Mouse (Mus musculus) hindbrain, embryonic 11.5 days (tissue): Measurements from ENCODE around the gene Slc8a2. TPM values are rescaled to one million over a fixed set of nuclear protein-coding genes. Genes with fewer than 3 reads are reported as not detected.

ENCODE experiments used
- ATAC-seq: fragments of 200-750 bp; cut with Nextera tagmentation; 2 replicates; pipeline ENCODE4 v1.8.0; 2017; ENCODE audit warnings: mild to moderate bottlenecking, moderate TSS enrichment, moderate library complexity; ENCODE audit not compliant: low FRiP score
- DNase-seq: peaks from one replicate; pipeline ENCODE4 v3.0.0-alpha.2; 2015; ENCODE audit warnings: low spot score
- H3K27ac ChIP-seq: fragments of 300-500 bp; sonication (generic); 2 replicates; pipeline ENCODE4 v1.5.1; 2014; ENCODE audit warnings: mild to moderate bottlenecking, low read depth, low read length
- H3K27me3 ChIP-seq: fragments of 300-500 bp; sonication (generic); 2 replicates; pipeline ENCODE4 v1.6.1; 2014; ENCODE audit warnings: mild to moderate bottlenecking, low read length, moderate library complexity, mixed read lengths; ENCODE audit not compliant: control insufficient read depth, insufficient read depth
- H3K36me3 ChIP-seq: fragments of 300-500 bp; sonication (generic); 2 replicates; pipeline ENCODE4 v1.6.1; 2014; ENCODE audit warnings: mild to moderate bottlenecking, low read length, moderate library complexity, mixed read lengths; ENCODE audit not compliant: control insufficient read depth, insufficient read depth
- H3K4me1 ChIP-seq: fragments of 300-500 bp; sonication (generic); replicated peaks from 2 replicates; pipeline ENCODE4 v1.6.1; 2014; ENCODE audit warnings: low read length, mixed read lengths; ENCODE audit not compliant: control insufficient read depth, insufficient read depth
- H3K4me2 ChIP-seq: fragments of 300-500 bp; sonication (generic); replicated peaks from 2 replicates; pipeline ENCODE4 v1.6.1; 2014; ENCODE audit warnings: mild to moderate bottlenecking, low read depth, low read length
- H3K4me3 ChIP-seq: fragments of 300-500 bp; sonication (generic); 2 replicates; pipeline ENCODE4 v1.5.1; 2014; ENCODE audit warnings: low read depth, low read length
- H3K9ac ChIP-seq: fragments of 300-500 bp; sonication (generic); 2 replicates; pipeline ENCODE4 v1.6.1; 2014; ENCODE audit warnings: low read depth, low read length
- H3K9me3 ChIP-seq: fragments of 300-500 bp; sonication (generic); 2 replicates; pipeline ENCODE4 v1.6.1; 2016; ENCODE audit warnings: low read length; ENCODE audit not compliant: control insufficient read depth
- WGBS: fragments of 180-500 bp; shearing (Covaris S2); extraction: QIAGEN DNeasy Blood & Tissue Kit; methylation state at CpG from one replicate; pipeline ENCODE4 v1.1.7; 2014; 5-methylcytosine and 5-hydroxymethylcytosine counted together
- polyA plus RNA-seq: library from polyadenylated mRNA; unstranded; fragments of >200 nt; fragmentation: Nextera tagmentation; extraction: Ambion mirVana; gene quantifications from 2 replicates; pipeline ENCODE4 v1.2.1, GENCODE M21; 2014

Slc8a2 gene
- polyA plus RNA-seq, 1 experiment from 2014 or later, result 1.0 TPM

DNA sequence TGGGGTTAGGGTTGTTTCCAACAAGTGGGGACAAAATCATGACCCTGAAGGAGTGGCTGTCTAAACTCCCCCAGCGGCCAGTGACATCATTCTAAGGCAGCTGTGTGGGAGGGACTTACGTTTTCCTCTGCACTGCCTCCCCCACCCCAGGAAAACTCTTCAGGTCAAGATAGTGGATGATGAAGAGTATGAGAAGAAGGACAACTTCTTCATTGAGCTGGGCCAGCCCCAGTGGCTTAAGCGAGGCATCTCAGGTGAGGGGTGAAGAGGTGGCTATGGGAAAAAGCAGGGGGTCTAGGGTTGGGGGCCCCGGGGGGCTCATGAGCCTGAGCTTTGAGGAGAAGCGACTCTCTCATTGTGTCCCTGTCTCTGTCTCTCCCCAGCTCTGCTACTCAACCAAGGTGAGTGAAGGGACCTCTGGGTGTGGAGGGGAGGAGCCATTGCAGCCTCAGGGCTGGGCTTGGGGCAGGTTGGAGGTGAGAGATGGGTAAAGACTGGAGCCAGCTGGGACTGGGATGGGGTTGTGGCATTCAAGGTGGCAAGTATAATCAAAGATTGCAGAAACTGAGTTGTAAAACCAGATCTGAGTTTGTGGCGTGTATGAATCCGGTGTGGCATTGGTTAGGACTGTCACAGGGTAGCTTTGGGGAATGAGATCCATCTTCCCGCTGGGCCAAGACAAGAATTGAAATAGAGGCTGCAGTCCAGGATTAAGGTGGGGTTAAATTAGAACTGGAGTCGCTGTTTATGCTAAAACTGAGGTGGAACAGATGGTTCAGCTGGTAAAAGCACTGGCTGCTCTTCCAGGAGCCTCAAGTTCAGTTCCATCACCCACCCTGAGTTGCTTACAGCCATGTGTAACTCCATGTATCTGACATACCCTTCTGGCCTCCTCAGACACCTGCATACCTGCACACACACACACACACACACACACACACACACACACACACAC lies 20.8 kb downstream of the Slc8a2 start:
- 75% methylated on average over 9 of the region's 9 CpGs for WGBS
- no peak overlapping the region for H3K4me3 ChIP-seq
- ATAC-seq, result no peak
- H3K4me2 ChIP-seq, result no peak overlapping the region
- H3K36me3 ChIP-seq, result no peaks in the 10 kb centered on the region
- H3K4me1 ChIP-seq, result peaks cover 2% of the 10 kb centered on the region; the same call in 1 of the 2 replicates
- H3K27ac ChIP-seq, result no peak overlapping the region
- no peaks in the 10 kb centered on the region for H3K27me3 ChIP-seq
- no peak for DNase-seq
- H3K9me3 ChIP-seq, result no peaks in the 10 kb centered on the region
- H3K9ac ChIP-seq, result no peak overlapping the region

DNA sequence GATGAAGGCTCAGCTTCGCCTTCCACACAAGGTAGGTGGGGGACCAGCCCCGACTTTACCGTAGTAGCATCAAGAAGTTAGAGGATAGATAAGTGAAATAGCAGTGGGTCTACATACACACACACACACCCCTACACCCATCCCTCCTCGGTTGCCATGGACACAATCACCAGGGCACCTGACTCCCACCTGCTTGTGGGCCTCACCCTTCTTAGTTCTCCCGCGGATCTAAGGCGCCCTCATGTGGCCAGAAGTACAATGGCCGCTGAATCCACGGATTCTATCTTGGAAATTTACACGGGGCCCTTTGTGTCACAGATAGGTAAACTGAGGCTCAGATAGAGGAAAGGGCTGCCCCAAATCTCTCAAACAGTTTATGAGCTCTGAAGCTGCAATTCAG lies 23.9 kb downstream of the Slc8a2 start:
- H3K27me3 ChIP-seq, result peaks cover 4% of the 10 kb centered on the region; the same call in 1 of the 2 replicates
- H3K27ac ChIP-seq, result no peak overlapping the region
- WGBS, result 19% methylated on average over 10 of the region's 10 CpGs
- no peaks in the 10 kb centered on the region; the same call in 1 of the 2 replicates for H3K4me1 ChIP-seq
- ATAC-seq (peak; percentile 84), DNase-seq (peak; percentile 82)
- H3K4me3 ChIP-seq, result no peak overlapping the region
- H3K36me3 ChIP-seq, result no peaks in the 10 kb centered on the region
- no peak overlapping the region for H3K4me2 ChIP-seq
- no peak overlapping the region for H3K9ac ChIP-seq
- no peaks in the 10 kb centered on the region for H3K9me3 ChIP-seq

DNA sequence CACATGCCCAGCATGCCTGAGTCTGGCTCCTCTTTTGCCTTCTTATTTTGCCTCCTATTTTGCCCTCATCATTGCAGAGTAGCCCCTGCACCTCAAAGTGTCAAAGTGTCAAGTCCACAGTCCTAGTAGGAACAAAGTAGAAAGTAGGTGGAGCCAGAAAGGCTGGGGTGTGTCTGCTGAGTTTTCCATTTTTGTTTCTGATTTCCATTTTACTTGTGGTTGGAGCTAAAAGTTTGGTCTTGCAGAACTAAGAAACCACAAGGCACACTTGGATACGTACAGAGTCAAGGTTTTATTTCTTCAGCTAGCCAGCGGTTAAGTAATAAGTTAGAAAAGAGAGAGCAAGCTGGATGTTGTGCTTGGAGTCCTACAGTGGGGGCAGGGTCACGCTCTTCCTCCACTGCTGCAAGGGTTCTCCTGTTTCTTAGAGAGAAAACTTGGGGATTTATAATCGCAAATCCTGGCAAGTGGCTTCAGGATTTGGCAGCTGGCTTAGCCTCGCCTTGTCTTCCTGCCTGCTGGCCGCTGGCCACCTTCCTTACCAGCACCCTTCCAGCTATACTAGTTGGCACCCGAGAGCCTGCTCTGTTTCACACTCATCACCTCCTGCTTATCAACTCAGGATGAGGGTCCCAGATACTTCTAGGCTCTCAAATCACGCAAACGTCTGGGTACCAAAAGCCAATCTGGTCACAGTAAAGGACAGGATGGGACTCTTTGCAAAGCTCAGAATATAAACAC lies 25.7 kb downstream of the Slc8a2 start:
- 84% methylated on average over 9 of the region's 9 CpGs for WGBS
- Histone ChIP-seq H3K4me3 (no peak overlapping the region), H3K4me2 (no peak overlapping the region), H3K36me3 (no peaks in the 10 kb centered on the region), H3K27me3 (peaks cover 12% of the 10 kb centered on the region), H3K9ac (no peak overlapping the region), H3K27ac (no peak overlapping the region), H3K4me1 (peaks cover 2% of the 10 kb centered on the region; the same call in 1 of the 2 replicates), H3K9me3 (no peaks in the 10 kb centered on the region)
- ATAC-seq, result no peak
- DNase-seq, result no peak

DNA sequence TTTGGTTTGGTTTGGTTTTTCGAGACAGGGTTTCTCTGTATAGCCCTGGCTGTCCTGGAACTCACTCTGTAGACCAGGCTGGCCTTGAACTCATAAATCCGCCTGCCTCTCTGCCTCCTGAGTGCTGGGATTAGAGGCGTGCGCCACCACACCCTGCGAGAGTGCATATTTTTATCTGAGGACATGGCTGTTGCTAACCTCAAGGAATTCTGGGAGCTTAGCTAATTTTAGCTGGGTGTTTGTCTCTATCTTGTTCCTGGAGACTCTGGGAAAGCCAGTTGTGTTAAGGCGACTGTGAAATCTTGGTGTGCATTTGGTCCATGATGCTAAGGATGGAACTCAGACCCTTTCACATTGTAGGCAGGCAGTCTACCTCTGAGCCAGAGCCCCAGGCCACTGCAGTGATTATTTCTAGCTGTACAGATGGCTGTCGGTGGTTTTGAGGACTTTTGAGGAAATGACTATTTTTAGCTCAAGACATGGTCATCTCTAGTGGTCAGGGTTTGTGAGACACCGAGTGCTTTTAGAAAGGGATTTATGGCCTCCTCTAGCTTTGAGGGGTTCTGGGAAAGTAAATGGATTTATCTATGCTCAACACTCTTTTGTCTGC lies 26.6 kb downstream of the Slc8a2 start:
- WGBS, result 83% methylated on average over 8 of the region's 8 CpGs
- no peak overlapping the region for H3K27ac ChIP-seq
- no peak overlapping the region for H3K9ac ChIP-seq
- H3K9me3 ChIP-seq, result no peaks in the 10 kb centered on the region
- ATAC-seq (no peak), DNase-seq (no peak)
- no peak overlapping the region for H3K4me2 ChIP-seq
- no peaks in the 10 kb centered on the region for H3K36me3 ChIP-seq
- H3K4me3 ChIP-seq, result no peak overlapping the region
- peaks cover 12% of the 10 kb centered on the region for H3K27me3 ChIP-seq
- H3K4me1 ChIP-seq, result peaks cover 2% of the 10 kb centered on the region; the same call in 1 of the 2 replicates

DNA sequence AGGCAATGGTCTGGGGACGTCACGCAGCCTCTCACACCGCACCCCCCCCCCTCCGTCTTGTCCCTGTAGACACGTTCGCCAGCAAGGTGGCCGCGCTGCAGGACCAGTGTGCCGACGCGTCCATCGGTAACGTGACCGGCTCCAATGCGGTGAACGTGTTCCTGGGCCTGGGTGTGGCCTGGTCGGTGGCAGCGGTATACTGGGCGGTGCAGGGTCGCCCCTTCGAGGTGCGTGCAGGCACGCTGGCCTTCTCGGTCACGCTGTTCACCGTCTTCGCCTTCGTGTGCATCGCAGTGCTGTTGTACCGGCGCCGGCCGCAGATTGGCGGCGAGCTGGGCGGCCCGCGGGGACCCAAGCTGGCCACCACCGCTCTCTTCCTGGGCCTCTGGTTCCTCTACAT lies 29.1 kb downstream of the Slc8a2 start:
- Histone ChIP-seq H3K9ac (peak overlapping the region; percentile 31; the same call in 1 of the 2 replicates), H3K36me3 (no peaks in the 10 kb centered on the region), H3K9me3 (no peaks in the 10 kb centered on the region), H3K4me3 (no peak overlapping the region; the same call in 1 of the 2 replicates), H3K27ac (no peak overlapping the region), H3K4me1 (peaks cover 2% of the 10 kb centered on the region; the same call in 1 of the 2 replicates), H3K27me3 (peaks cover 12% of the 10 kb centered on the region), H3K4me2 (peak overlapping the region; percentile 25; the same call in 1 of the 2 replicates)
- DNase-seq (peak; percentile 26), ATAC-seq (peak; percentile 39)
- 13% methylated on average over 39 of the region's 39 CpGs for WGBS

DNA sequence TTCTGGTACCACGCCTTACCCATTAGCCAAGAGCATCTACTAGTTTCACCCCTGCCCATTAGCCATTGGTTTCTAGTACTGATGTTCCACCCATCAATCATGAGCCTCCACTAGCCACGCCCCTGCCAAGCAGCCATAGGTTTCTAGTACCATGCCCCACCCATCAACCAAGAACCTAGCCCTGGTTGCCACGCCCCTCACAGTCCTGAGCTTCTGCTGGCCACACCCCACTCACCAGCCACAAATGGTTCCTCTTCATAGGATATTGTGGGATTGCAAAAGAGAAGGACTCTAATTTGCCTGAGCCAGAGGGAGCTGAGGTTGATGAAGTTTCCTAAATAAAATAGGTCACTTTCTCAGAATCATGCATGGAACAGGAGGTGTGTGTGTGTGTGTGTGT lies 31.1 kb downstream of the Slc8a2 start:
- Histone ChIP-seq H3K27ac (no peak overlapping the region), H3K9me3 (no peaks in the 10 kb centered on the region), H3K4me3 (no peak overlapping the region), H3K4me1 (peaks cover 2% of the 10 kb centered on the region; the same call in 1 of the 2 replicates), H3K36me3 (no peaks in the 10 kb centered on the region), H3K27me3 (peaks cover 12% of the 10 kb centered on the region), H3K4me2 (no peak overlapping the region), H3K9ac (no peak overlapping the region)
- ATAC-seq (no peak), DNase-seq (peak; percentile 24)
- 55% methylated on average over 3 of the region's 3 CpGs for WGBS

DNA sequence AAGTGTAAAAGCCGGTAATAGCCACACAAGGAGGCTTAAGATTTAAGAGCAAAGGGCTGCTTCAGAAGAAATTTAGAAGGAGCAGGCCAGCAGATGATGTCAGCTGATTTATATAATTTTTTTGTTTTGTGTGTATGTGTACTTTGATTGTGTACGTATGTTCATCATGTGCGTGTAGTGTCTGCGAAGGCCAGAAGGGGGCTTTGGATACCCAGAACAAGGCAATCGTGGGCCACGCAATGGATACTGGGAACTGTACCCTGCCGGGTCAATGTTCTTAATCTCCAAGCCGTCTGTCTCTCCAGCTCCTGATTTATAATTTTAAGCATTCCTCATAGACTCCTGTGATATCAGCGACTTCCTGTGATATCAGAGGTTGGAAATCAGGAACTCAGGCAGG lies 31.7 kb downstream of the Slc8a2 start:
- 90% methylated on average over 9 of the region's 9 CpGs for WGBS
- no peak overlapping the region for H3K4me3 ChIP-seq

DNA sequence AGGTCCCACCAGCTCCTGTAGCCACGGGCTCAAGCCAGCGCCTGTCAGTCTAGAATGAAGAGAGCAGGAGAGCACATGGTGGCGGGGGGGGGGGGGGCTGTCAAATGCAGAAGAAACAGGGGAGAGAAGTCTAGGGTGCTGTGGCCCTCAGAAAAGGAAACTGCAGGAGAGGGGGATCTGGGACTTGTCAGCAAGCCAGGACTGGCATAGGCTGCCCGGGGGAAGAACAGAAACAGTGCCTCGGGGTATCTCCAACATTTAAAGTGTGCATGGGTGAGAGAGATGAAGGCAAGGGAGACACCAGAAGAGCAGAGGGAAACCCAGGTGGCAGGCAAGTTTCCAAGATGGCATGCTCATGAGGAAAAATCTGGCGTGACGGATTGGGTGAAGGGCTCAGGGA lies 32.4 kb downstream of the Slc8a2 start:
- Histone ChIP-seq H3K4me3 (no peak overlapping the region), H3K4me2 (no peak overlapping the region), H3K4me1 (peaks cover 2% of the 10 kb centered on the region; the same call in 1 of the 2 replicates), H3K9ac (no peak overlapping the region), H3K27me3 (peaks cover 12% of the 10 kb centered on the region), H3K27ac (no peak overlapping the region), H3K9me3 (no peaks in the 10 kb centered on the region), H3K36me3 (no peaks in the 10 kb centered on the region)
- 80% methylated on average over 7 of the region's 7 CpGs for WGBS
- DNase-seq, result no peak
- 0 out of 2 replicates have a peak, but pooled peaks have one; percentile 12 for ATAC-seq

More for the DNA sequence above, 31.7 kb downstream of the Slc8a2 start:
- Histone ChIP-seq H3K9me3 (no peaks in the 10 kb centered on the region), H3K4me2 (no peak overlapping the region), H3K4me1 (peaks cover 2% of the 10 kb centered on the region; the same call in 1 of the 2 replicates), H3K27ac (no peak overlapping the region), H3K36me3 (no peaks in the 10 kb centered on the region), H3K27me3 (peaks cover 12% of the 10 kb centered on the region), H3K9ac (no peak overlapping the region)
- DNase-seq (no peak), ATAC-seq (no peak)
